Mouse (Mus musculus): ENCODE data around the gene Gata3.
A peak's percentile ranks its signal among the peaks of the same experiment; 100 is the strongest.

GRCm38 (mm10) chr2:9889651-9890183 is at the start of gene Gata3:
- TF ChIP-seq TBP (conservative IDR thresholded peaks at IDR 0.05; ENCODE audit: low read depth, low read length) (no peak), CTCF (conservative IDR thresholded peaks at IDR 0.05 in 1 of 2, IDR thresholded peaks at IDR 0.05 in 1 of 2; ENCODE audit: low read depth in 2 of 2, low read length in 2 of 2) (no peak), NRF1 (IDR thresholded peaks at IDR 0.05; ENCODE audit: low read depth, low read length) (no peak), JUND (conservative IDR thresholded peaks at IDR 0.05; ENCODE audit: low read depth, low read length) (no peak), EP300 (IDR thresholded peaks at IDR 0.05; ENCODE audit: low read length) (no peak), NELFE (IDR thresholded peaks at IDR 0.05; ENCODE audit: low read depth, low read length) (0 out of 2 replicates have a peak, but pooled peaks have one; percentile 3)

All from CH12.LX (cell line).